Mouse (Mus musculus): ENCODE data around the gene Ajap1.

Ajap1 gene

GRCm38 (mm10) chr4:153482459-153483338 lies at the start of gene Ajap1:
Gene Ajap1, minus strand, starts transcription at chr4:153482811.
- DNase-seq (ENCODE audit: low read depth, low spot score), result no peak

DNA sequence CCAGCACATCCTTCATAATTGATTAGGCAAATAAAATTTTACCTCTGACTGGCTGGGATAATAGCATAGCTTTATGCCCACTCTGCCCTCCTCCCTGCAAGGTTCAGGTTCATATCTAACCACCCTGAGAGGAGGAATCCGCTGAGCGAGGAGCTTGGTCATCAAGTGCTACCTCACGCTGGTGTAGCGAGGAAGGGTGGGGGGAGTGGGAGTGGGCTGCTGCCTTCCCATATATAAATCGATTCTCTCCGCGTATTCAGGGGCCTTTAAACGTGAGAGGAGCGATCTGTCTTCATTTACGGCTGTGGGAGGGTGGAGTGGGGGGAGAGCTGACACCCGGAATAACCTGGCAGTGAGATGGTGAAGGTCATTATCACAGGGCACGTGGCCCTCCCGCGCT lies 47.9 kb upstream of the Ajap1 start:
- DNase-seq (ENCODE audit: low read depth, low spot score), result no peak

DNA sequence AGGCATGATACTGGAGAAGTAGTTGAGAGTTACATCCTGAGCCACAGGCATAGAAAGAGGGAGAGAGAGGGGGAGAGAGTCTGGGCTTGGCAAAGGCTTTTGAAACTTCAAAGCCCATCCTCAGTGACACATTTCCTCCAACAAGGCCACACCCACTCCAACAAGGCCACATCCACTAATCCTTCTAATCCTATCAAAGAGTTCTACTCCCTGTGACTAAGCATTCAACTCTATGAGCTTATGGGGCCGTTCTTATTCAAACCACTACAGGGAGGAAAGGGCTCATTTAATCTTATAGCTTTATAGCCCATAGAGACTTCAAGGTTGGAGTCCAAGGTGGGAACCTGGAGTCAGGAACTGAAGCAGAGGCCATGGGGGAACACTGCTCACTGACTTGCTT lies 39.0 kb upstream of the Ajap1 start:
- DNase-seq (ENCODE audit: low read depth, low spot score), result no peak

DNA sequence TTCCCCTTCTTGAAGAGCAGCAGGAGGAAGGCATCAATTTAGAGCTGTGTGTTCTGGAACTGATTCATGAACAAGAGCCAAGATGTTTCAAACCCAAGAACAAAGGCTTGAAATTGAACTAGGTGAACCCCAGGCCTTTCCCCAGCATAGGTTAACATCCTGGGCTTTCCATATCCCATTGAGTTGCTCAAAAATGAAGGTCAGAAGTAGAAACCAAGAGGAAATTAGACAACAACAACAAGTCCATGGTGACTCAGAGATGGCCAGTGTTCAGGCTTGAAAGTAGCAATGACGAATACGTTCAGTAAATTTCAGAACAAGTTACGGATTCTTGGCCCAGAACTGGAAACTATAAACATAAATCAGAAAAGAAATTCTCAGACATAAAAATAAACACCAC lies 37.3 kb upstream of the Ajap1 start:
- no peak for DNase-seq (ENCODE audit: low read depth, low spot score)

DNA sequence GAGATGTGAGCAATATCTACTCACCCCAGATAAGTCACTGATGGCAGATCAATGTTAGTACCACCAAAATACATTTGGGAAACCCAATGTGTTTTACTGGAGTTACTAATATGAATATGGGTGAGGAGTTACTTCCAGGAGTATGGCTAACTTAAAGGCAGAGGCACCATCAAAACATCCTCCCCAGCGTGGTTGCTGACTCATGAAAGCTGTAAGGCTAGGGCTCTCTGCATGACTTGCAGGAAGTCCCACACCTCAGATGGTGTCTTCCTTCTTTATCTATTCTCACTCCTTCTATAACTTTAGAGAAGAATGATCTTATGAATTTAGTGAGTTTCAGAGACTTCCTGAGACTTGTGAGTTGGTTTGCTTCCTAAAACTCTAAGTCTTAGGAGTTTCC lies 36.7 kb upstream of the Ajap1 start:
- no peak for DNase-seq (ENCODE audit: low read depth, low spot score)

- no peak for DNase-seq (ENCODE audit: low read depth, low spot score)
These were observed 33.2 kb upstream of the Ajap1 start for GRCm38 (mm10) chr4:153515786-153516185.

- DNase-seq (ENCODE audit: low read depth, low spot score), result no peak
These were observed 31.5 kb upstream of the Ajap1 start for GRCm38 (mm10) chr4:153514071-153514470.

DNA sequence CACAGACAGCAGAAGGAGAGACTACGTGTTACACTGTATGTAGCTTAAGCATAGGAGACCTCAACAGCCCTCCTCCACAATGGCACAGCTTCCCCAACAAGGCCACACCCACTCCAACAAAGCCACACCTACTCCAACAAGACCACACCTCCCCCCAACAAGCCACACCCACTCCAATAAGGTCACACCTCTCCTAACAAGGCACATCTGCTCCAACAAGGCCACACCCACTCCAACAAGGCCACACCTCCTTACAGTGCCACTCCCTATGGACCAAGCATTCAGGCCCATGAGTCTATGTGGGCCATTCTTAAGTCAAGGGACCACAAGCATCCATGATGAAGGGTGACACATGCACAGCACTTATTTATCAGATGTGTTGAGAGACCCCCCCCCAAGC lies 28.9 kb upstream of the Ajap1 start:
- DNase-seq (ENCODE audit: low read depth, low spot score), result no peak

- no peak for DNase-seq (ENCODE audit: low read depth, low spot score)
These were observed 19.3 kb upstream of the Ajap1 start for GRCm38 (mm10) chr4:153501936-153502335.

GRCm38 (mm10) chr4:153492444-153492843 lies 9.8 kb upstream of the Ajap1 start:
- DNase-seq (ENCODE audit: low read depth, low spot score), result no peak

- no peak for DNase-seq (ENCODE audit: low read depth, low spot score)
These were observed 6.5 kb upstream of the Ajap1 start for GRCm38 (mm10) chr4:153489116-153489515.

DNA sequence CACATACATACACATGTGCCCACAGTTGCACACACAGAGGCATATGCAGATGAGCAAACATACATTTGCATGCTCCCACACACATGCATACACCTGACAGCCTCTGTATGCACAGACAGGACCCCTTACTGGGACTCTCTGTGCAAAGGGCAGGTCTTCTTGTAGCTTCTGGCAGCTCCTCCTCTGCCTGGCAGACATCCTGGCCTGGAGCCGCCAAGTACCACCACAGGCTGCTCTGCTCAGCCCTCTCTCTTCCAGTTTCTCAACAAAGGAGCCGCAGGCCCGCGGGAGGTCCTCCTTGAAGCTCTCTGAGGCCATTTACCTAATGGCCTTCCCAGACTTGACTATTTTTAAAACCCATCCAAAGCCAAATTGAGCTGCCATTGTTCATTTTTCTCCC lies 3.3 kb upstream of the Ajap1 start:
- no peak for DNase-seq (ENCODE audit: low read depth, low spot score)

DNA sequence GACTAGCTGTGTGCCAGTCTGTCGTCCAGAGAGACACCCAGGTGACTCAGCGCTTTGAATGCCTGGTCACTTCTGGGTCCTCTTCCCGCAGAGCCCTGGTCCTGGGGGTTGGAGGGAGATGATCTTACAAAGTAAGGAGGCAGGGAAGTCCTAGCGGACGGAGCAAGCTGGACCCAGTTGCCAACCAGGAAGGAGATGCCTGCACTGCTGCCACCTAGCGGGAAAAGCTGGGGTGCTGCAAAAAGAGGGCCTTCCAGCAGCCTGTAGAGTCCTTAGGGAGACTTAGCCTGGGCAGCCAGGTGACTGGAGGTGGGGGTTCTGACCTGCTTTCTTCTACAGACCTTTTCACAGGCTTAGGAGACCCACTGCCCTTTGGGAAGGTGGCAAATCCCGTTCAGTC lies 1.8 kb upstream of the Ajap1 start:
- DNase-seq (ENCODE audit: low read depth, low spot score), result no peak

GRCm38 (mm10) chr4:153481361-153482234 lies 1.0 kb downstream of the Ajap1 start:
- no peak for DNase-seq (ENCODE audit: low read depth, low spot score)

- DNase-seq (ENCODE audit: low read depth, low spot score), result no peak
These were observed 1.9 kb downstream of the Ajap1 start for GRCm38 (mm10) chr4:153480551-153481262.

DNA sequence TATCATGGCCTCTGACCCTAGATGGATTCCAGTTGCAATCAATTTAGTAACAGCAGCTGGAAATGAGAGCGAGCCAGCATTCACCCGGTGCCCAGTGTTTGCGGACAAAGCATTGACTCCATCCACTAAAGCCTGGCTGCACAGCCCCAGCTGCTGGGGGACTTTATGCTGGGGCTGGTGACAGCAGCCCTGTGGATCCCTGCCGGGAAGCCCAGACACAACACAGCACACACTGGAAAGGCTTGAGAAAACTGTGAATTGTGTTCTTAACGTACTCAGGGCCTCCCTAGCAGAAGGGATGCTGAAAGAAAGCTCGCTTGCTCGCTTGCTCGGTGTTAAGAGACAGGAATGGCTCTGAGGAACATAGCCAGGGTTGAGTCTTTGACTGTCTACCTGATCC lies 3.5 kb downstream of the Ajap1 start:
- no peak for DNase-seq (ENCODE audit: low read depth, low spot score)

DNA sequence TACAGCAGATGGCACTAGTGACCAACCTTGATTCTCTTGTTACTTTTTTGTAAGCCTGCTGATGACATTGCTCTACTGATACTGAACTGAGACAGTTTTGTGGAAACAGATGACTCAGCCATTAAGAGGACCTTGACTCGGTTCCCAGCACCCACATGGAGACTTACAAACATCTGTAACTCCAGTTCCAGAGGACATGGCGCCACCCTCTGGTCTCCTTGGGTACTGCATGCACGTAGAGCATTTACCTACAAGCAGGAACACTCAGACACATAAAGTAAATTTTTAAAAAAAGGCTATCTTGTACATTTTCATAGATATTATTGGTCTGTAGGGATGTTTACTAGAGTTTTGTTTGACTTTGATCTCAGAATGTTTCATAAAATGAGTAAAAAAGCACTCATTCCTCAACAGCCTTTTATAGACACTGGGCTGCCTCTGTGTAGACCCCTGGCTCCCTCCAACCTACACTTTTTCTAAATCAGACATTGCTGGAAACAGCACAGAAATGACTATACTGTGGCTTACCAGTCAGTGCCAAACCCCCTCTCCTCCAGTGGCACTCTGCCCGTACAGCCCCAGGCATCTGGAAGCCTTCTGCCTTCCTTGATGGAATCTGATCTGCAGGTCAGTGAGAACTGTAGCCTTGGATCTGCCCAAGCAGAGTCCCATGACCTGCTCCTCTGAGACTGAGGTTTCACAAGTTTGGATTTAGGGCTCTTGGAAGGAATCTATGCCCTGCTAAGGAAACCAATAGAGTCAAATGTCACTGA lies 8.9 kb downstream of the Ajap1 start:
- no peak for DNase-seq (ENCODE audit: low read depth, low spot score)

DNA sequence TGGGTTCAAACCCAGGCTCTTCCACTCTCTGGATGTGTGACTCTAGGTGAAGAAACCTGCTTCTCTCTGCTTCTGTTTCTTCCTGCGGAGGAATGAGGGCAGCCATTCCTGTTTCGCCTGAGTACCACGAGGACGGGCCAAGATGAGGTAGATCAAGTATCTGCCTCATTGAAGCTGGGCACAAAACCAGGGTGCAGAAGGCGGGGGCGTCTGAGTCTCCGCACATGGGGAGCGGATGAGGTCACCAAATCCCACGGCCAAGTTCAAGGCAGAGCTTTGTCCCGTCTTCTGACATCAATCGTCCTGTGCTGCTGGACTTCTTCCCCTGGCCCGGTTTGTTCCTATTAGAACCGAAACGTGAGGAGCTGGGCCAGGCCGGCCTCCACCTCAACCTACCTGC lies 12.9 kb downstream of the Ajap1 start:
- DNase-seq (ENCODE audit: low read depth, low spot score), result no peak

DNA sequence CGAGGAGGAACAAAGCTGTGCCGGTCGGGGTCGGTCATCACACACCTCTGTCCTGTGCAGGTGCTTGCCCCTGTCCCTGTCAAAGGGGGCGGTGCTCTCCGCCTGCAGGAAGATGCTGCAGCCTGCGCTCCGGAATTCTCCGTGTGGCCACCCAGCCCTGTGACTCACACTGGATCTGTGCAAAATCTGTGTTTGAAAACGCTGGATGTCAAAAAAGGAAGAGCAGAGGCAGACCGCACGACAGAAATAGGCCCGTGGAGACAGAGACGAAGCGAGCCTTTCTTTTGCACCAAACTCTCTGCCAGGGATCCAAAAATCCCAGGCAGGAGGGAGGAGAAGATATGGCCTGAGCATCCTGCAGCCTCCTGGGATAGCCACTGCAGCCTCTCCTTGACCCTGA lies 22.7 kb downstream of the Ajap1 start:
- DNase-seq (ENCODE audit: low read depth, low spot score), result no peak

- DNase-seq (ENCODE audit: low read depth, low spot score), result no peak
These were observed 23.1 kb downstream of the Ajap1 start for GRCm38 (mm10) chr4:153459503-153459902.

- DNase-seq (ENCODE audit: low read depth, low spot score), result no peak
These were observed 23.8 kb downstream of the Ajap1 start for GRCm38 (mm10) chr4:153458821-153459220.
